Mouse (Mus musculus) spleen, adult 10 weeks (tissue): ENCODE results near the gene Il4ra. TPM values are rescaled to one million over a fixed set of nuclear protein-coding genes. Genes with fewer than 3 reads are reported as not detected.

ENCODE experiments used
- polyA plus RNA-seq: library from polyadenylated mRNA; stranded (reverse); fragments of 350-450 nt; fragmentation: Illumina TruSeq; extraction: RNeasy Lipid Tissue Mini Kit (QIAGEN cat#74804); gene quantifications from one replicate; pipeline ENCODE4 v1.2.3, GENCODE M21; 2015; ENCODE audit warnings: low replicate concordance; ENCODE audit not compliant: insufficient read depth

The Il4ra gene
- 67.0 TPM for polyA plus RNA-seq

GRCm38 (mm10) chr7:125551766-125552709 lies at the start of gene Il4ra:
Il4ra (plus strand) TSS chr7:125552120.

DNA sequence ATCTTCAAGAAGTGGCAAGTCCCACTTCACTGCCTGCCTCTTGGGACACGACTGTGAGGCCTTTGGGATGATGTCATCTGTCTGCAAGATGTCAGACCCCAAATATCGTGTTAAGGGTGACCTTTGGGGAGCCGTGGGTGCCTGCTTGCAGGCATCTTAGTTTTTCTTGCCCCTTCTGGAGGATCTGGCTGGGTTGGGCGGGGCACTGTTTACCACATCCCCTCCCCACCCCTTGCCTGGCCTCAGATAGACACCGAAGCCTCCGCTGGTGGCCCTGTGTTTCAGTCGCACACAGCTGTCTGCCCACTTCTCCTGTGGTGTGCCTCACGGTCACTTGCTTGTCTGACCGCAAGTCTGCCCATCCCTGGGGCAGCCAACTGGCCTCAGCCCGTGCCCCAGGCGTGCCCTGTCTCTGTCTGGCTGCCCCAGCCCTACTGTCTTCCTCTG lies 51.3 kb downstream of the Il4ra start, which contains the start of gene Il21r:
Gene Il21r (plus strand): TSS at position 245 of the 447 bp plus-strand sequence.

Other genes starting within 250 kb of the Il4ra start
- 5.0 TPM for gene Kdm8, start 107.4 kb upstream of the Il4ra start, polyA plus RNA-seq
- 62.3 TPM for gene Nsmce1, start 60.5 kb upstream of the Il4ra start, polyA plus RNA-seq
- gene Il21r, start 51.3 kb downstream of the Il4ra start, polyA plus RNA-seq, result 86.7 TPM
- 18.4 TPM for gene Gtf3c1, start 155.7 kb downstream of the Il4ra start, polyA plus RNA-seq
- 6.8 TPM for gene D430042O09Rik, start 155.8 kb downstream of the Il4ra start, polyA plus RNA-seq